Mouse (Mus musculus): ENCODE results near the gene Foxd1.

- TF ChIP-seq POLR2A (IDR thresholded peaks at IDR 0.05; ENCODE audit: borderline replicate concordance, extremely low read depth, insufficient read depth, insufficient read length, poor library complexity, severe bottlenecking) (no peak), CTCF (IDR thresholded peaks at IDR 0.05; ENCODE audit: borderline replicate concordance, extremely low read depth, insufficient read depth, insufficient read length) (no peak)
Measured at GRCm38 (mm10) chr13:98315124-98315523, 38.9 kb upstream of the Foxd1 start.

All from brain, embryonic 14.5 days (tissue).